Mouse (Mus musculus) lung, postnatal 0 days (tissue): Measurements from ENCODE around the gene Adamtsl5.

Experiments used
- CTCF ChIP-seq: IDR thresholded peaks from 2 replicates; pipeline ENCODE4 v1.5.1; 2016; ENCODE audit warnings: antibody characterized with exemption, mild to moderate bottlenecking
- EP300 ChIP-seq: IDR thresholded peaks from 2 replicates; pipeline ENCODE4 v1.6.1; 2016; ENCODE audit warnings: antibody characterized with exemption, mild to moderate bottlenecking, control low read depth

DNA sequence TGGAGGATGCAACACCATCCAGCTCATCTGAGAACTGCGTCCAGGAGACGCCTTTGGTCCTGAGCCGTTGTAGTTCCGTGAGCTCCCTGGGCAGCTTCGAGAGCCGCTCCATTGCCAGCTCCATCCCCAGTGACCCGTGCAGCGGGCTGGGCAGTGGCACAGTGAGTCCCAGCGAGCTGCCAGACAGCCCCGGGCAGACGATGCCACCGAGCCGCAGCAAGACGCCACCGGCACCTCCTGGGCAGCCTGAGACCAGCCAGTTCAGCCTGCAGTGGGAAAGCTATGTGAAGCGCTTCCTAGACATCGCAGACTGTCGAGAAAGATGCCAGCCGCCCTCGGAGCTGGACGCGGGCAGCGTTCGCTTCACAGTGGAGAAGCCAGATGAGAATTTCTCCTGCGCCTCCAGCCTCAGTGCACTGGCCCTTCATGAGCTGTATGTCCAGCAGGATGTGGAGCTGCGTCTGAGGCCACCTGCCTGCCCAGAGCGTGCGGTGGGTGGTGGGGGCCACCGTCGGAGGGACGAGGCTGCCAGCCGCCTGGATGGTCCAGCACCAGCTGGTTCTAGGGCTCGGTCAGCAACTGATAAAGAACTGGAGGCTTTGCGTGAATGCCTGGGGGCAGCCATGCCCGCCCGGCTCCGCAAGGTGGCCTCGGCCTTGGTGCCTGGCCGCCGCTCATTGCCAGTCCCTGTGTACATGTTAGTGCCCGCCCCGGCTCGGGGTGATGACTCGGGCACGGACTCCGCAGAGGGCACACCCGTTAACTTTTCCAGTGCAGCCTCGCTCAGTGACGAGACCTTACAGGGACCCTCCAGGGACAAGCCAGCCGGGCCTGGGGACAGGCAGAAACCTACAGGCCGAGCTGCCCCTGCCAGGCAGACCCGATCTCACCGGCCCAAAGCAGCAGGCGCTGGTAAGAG lies 35.4 kb downstream of the Adamtsl5 start:
- TF ChIP-seq CTCF (no peak), EP300 (no peak)
